Mouse (Mus musculus): ENCODE data around the gene Zrsr1.

DNA sequence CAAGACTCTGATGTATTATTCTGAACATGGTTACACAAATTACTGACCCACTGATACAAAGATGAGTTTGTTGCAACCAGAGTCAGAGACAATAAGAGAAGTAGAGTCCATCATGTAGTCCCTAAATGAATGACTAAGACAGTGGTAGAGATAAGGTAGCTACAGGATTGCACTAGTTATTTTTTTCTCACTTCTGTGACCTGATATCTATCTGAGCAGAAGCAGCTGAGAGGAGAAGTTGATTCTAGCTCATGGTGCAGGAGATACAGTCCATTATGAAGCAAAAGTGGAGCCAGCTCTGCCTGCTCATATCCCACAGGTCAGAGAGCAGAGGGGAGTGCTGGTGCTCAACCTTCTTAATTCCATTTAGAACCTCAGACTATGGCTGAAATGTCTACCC, 39.6 kb upstream of the Zrsr1 start:
- TF ChIP-seq POLR2A (IDR thresholded peaks at IDR 0.05; ENCODE audit: control insufficient read depth in 1 of 2, insufficient read depth in 1 of 2, low read depth in 1 of 2, low read length in 2 of 2, poor library complexity in 1 of 2) (no peak), CTCF (IDR thresholded peaks at IDR 0.05 in 2 of 3, conservative IDR thresholded peaks at IDR 0.05 in 1 of 3; ENCODE audit: control insufficient read depth in 1 of 3, insufficient read depth in 1 of 3, low read depth in 2 of 3, low read length in 3 of 3, poor library complexity in 1 of 3, severe bottlenecking in 1 of 3) (no peak), MEF2A (IDR thresholded peaks at IDR 0.05; ENCODE audit: extremely low read depth, insufficient replicate concordance, low read depth, low read length, poor library complexity, severe bottlenecking) (no peak), POLR2AphosphoS5 (IDR thresholded peaks at IDR 0.05; ENCODE audit: borderline replicate concordance, low read depth, low read length) (no peak)

All from MEL (cell line).